Comparison of ENCODE assay signal across 8 mouse cellular contexts in genomic region chr10:127166771-127167613, GRCm38 (mm10). TPM values are rescaled to one million over a fixed set of nuclear protein-coding genes. Genes with fewer than 3 reads are reported as not detected.
A peak's percentile ranks its signal among the peaks of the same experiment; 100 is the strongest.
DNase-seq lines count a peak whose midpoint lies in the region; ATAC-seq lines count a peak whose summit lies in the region.

No protein-coding gene starts in this region.

- DNase-seq in kidney, postnatal 4 days = no peak
- no peak for DNase-seq in retina, embryonic 14.5 days (ENCODE audit: low spot score)
- no peak for DNase-seq in frontal cortex, adult 2 months (ENCODE audit: extremely low spot score in 1 of 2, low spot score in 1 of 2)
- DNase-seq in kidney, postnatal 25 days = no peak

- no peaks in the 10 kb centered on the region for H3K36me3 ChIP-seq in kidney, embryonic 15.5 days
- H3K36me3 ChIP-seq in embryonic facial prominence, embryonic 13.5 days = no peaks in the 10 kb centered on the region
- H3K36me3 ChIP-seq in intestine, embryonic 16.5 days (ENCODE audit: control insufficient read depth, insufficient read depth, low read length) = no peaks in the 10 kb centered on the region; the same call in 1 of the 2 replicates
- peaks cover 6% of the 10 kb centered on the region; the same call in 1 of the 2 replicates for H3K36me3 ChIP-seq in midbrain, embryonic 16.5 days (ENCODE audit: control insufficient read depth, insufficient read depth, low read length)

- H3K27me3 ChIP-seq in kidney, embryonic 15.5 days = peaks cover 84% of the 10 kb centered on the region
- H3K27me3 ChIP-seq in embryonic facial prominence, embryonic 13.5 days = peaks cover 89% of the 10 kb centered on the region
- H3K27me3 ChIP-seq in intestine, embryonic 16.5 days (replicated peaks; ENCODE audit: control insufficient read depth, insufficient read depth, low read length) = peaks cover 6% of the 10 kb centered on the region; the same call in 1 of the 2 replicates
- peaks cover 11% of the 10 kb centered on the region for H3K27me3 ChIP-seq in midbrain, embryonic 16.5 days (ENCODE audit: control insufficient read depth, insufficient read depth, low read depth, low read length)

- peak overlapping the region; percentile 100 for H3K4me2 ChIP-seq in kidney, embryonic 15.5 days
- peak overlapping the region; percentile 100 for H3K4me2 ChIP-seq in embryonic facial prominence, embryonic 13.5 days
- H3K4me2 ChIP-seq in intestine, embryonic 16.5 days (ENCODE audit: low read depth, low read length) = peak overlapping the region; percentile 98
- H3K4me2 ChIP-seq in midbrain, embryonic 16.5 days (ENCODE audit: low read length) = peak overlapping the region; percentile 75

- ATAC-seq in kidney, embryonic 15.5 days (replicated peaks; ENCODE audit: low FRiP score) = no peak
- no peak for ATAC-seq in embryonic facial prominence, embryonic 13.5 days (ENCODE audit: insufficient number of reproducible peaks, insufficient read depth, low FRiP score, low TSS enrichment, low read depth)
- no peak for ATAC-seq in intestine, embryonic 16.5 days
- ATAC-seq in midbrain, embryonic 16.5 days = no peak

- H3K4me3 ChIP-seq in kidney, embryonic 15.5 days (replicated peaks) = peak overlapping the region; percentile 51
- peak overlapping the region; percentile 64 for H3K4me3 ChIP-seq in embryonic facial prominence, embryonic 13.5 days
- H3K4me3 ChIP-seq in intestine, embryonic 16.5 days (ENCODE audit: low read length) = peak overlapping the region; percentile 75
- peak overlapping the region; percentile 89 for H3K4me3 ChIP-seq in midbrain, embryonic 16.5 days (ENCODE audit: low read depth, low read length)

- no peaks in the 10 kb centered on the region for H3K9me3 ChIP-seq in kidney, embryonic 15.5 days (replicated peaks)
- H3K9me3 ChIP-seq in embryonic facial prominence, embryonic 13.5 days = no peaks in the 10 kb centered on the region
- H3K9me3 ChIP-seq in intestine, embryonic 16.5 days (ENCODE audit: control insufficient read depth, low read length) = no peaks in the 10 kb centered on the region
- no peaks in the 10 kb centered on the region for H3K9me3 ChIP-seq in midbrain, embryonic 16.5 days (replicated peaks; ENCODE audit: control insufficient read depth, low read length, poor library complexity, severe bottlenecking)

- 0 out of 2 replicates have a peak overlapping the region, but pooled peaks have one; percentile 15 for H3K9ac ChIP-seq in kidney, embryonic 15.5 days
- no peak overlapping the region for H3K9ac ChIP-seq in embryonic facial prominence, embryonic 13.5 days
- peak overlapping the region; percentile 79 for H3K9ac ChIP-seq in intestine, embryonic 16.5 days (ENCODE audit: low read depth, low read length)
- H3K9ac ChIP-seq in midbrain, embryonic 16.5 days (ENCODE audit: low read depth, low read length) = peak overlapping the region; percentile 94

- peaks cover 42% of the 10 kb centered on the region for H3K4me1 ChIP-seq in kidney, embryonic 15.5 days
- peaks cover 40% of the 10 kb centered on the region for H3K4me1 ChIP-seq in embryonic facial prominence, embryonic 13.5 days
- H3K4me1 ChIP-seq in intestine, embryonic 16.5 days (ENCODE audit: control insufficient read depth, insufficient read depth, low read length) = peaks cover 22% of the 10 kb centered on the region
- peaks cover 21% of the 10 kb centered on the region for H3K4me1 ChIP-seq in midbrain, embryonic 16.5 days (ENCODE audit: control insufficient read depth, insufficient read depth, low read length)

- H3K27ac ChIP-seq in kidney, embryonic 15.5 days = no peak overlapping the region
- no peak overlapping the region for H3K27ac ChIP-seq in embryonic facial prominence, embryonic 13.5 days
- peak overlapping the region; percentile 82 for H3K27ac ChIP-seq in intestine, embryonic 16.5 days (ENCODE audit: low read length)
- H3K27ac ChIP-seq in midbrain, embryonic 16.5 days (ENCODE audit: low read length) = peak overlapping the region; percentile 95

- 31% methylated on average over 15 of the region's 15 CpGs for WGBS in kidney, embryonic 15.5 days
- 25% methylated on average over 15 of the region's 15 CpGs for WGBS in embryonic facial prominence, embryonic 13.5 days
- 20% methylated on average over 15 of the region's 15 CpGs for WGBS in intestine, embryonic 16.5 days
- WGBS in midbrain, embryonic 16.5 days = 22% methylated on average over 15 of the region's 15 CpGs

RNA-seq across cellular contexts. Expression of gene B4galnt1, which starts 2.0 kb away (rescaled TPM):
- polyA plus RNA-seq in kidney, embryonic 15.5 days (2015; fragmentation: Nextera tagmentation; extraction: Ambion mirVana) = 7.5 and 7.7 TPM in 2 replicates
- polyA plus RNA-seq in embryonic facial prominence, embryonic 13.5 days (2015; fragmentation: Nextera tagmentation; extraction: Ambion mirVana) = 8.9 and 9.0 TPM in 2 replicates
- 65.6 and 66.7 TPM in 2 replicates for polyA plus RNA-seq in intestine, embryonic 16.5 days (2015; fragmentation: Nextera tagmentation; extraction: Ambion mirVana)
- polyA plus RNA-seq in midbrain, embryonic 16.5 days (2015; fragmentation: Nextera tagmentation; extraction: Ambion mirVana) = 60.7 and 71.7 TPM in 2 replicates
- 112 and 132 TPM in 2 replicates for polyA plus RNA-seq in frontal cortex, adult 2 months (2012; rRNA removed)

RNA-seq across cellular contexts. Expression of gene Slc26a10, which starts 13.5 kb away (rescaled TPM):
- 3.1 and 3.3 TPM in 2 replicates for polyA plus RNA-seq in kidney, embryonic 15.5 days (2015; fragmentation: Nextera tagmentation; extraction: Ambion mirVana)
- 1.3 and 2.0 TPM in 2 replicates for polyA plus RNA-seq in embryonic facial prominence, embryonic 13.5 days (2015; fragmentation: Nextera tagmentation; extraction: Ambion mirVana)
- polyA plus RNA-seq in intestine, embryonic 16.5 days (2015; fragmentation: Nextera tagmentation; extraction: Ambion mirVana) = 1.0 and 1.1 TPM in 2 replicates
- 1.1 and 1.2 TPM in 2 replicates for polyA plus RNA-seq in midbrain, embryonic 16.5 days (2015; fragmentation: Nextera tagmentation; extraction: Ambion mirVana)
- polyA plus RNA-seq in frontal cortex, adult 2 months (2012; rRNA removed) = 5.5 and 6.6 TPM in 2 replicates

RNA-seq across cellular contexts. Expression of gene Arhgef25, which starts 22.9 kb away (rescaled TPM):
- 40.6 and 52.6 TPM in 2 replicates for polyA plus RNA-seq in kidney, embryonic 15.5 days (2015; fragmentation: Nextera tagmentation; extraction: Ambion mirVana)
- 117 and 130 TPM in 2 replicates for polyA plus RNA-seq in embryonic facial prominence, embryonic 13.5 days (2015; fragmentation: Nextera tagmentation; extraction: Ambion mirVana)
- polyA plus RNA-seq in intestine, embryonic 16.5 days (2015; fragmentation: Nextera tagmentation; extraction: Ambion mirVana) = 44.7 and 46.3 TPM in 2 replicates
- 19.6 and 20.2 TPM in 2 replicates for polyA plus RNA-seq in midbrain, embryonic 16.5 days (2015; fragmentation: Nextera tagmentation; extraction: Ambion mirVana)
- polyA plus RNA-seq in frontal cortex, adult 2 months (2012; rRNA removed) = 184 and 198 TPM in 2 replicates

RNA-seq across cellular contexts. Expression of gene Dtx3, which starts 28.5 kb away (rescaled TPM):
- polyA plus RNA-seq in kidney, embryonic 15.5 days (2015; fragmentation: Nextera tagmentation; extraction: Ambion mirVana) = 100 and 129 TPM in 2 replicates
- 161 and 165 TPM in 2 replicates for polyA plus RNA-seq in embryonic facial prominence, embryonic 13.5 days (2015; fragmentation: Nextera tagmentation; extraction: Ambion mirVana)
- polyA plus RNA-seq in intestine, embryonic 16.5 days (2015; fragmentation: Nextera tagmentation; extraction: Ambion mirVana) = 54.4 and 56.9 TPM in 2 replicates
- polyA plus RNA-seq in midbrain, embryonic 16.5 days (2015; fragmentation: Nextera tagmentation; extraction: Ambion mirVana) = 254 and 255 TPM in 2 replicates
- polyA plus RNA-seq in frontal cortex, adult 2 months (2012; rRNA removed) = 375 and 413 TPM in 2 replicates

RNA-seq across cellular contexts. Expression of gene Pip4k2c, which starts 44.4 kb away (rescaled TPM):
- 41.1 and 43.5 TPM in 2 replicates for polyA plus RNA-seq in kidney, embryonic 15.5 days (2015; fragmentation: Nextera tagmentation; extraction: Ambion mirVana)
- 28.1 and 30.8 TPM in 2 replicates for polyA plus RNA-seq in embryonic facial prominence, embryonic 13.5 days (2015; fragmentation: Nextera tagmentation; extraction: Ambion mirVana)
- 40.3 and 44.5 TPM in 2 replicates for polyA plus RNA-seq in intestine, embryonic 16.5 days (2015; fragmentation: Nextera tagmentation; extraction: Ambion mirVana)
- 16.9 and 18.4 TPM in 2 replicates for polyA plus RNA-seq in midbrain, embryonic 16.5 days (2015; fragmentation: Nextera tagmentation; extraction: Ambion mirVana)
- polyA plus RNA-seq in frontal cortex, adult 2 months (2012; rRNA removed) = 97.3 and 97.4 TPM in 2 replicates

Comparison
In these comparisons a context has a peak if more than half of its experiments do, and no peak if none do; other contexts are left out.
1. H3K27ac ChIP-seq: peak in intestine, embryonic 16.5 days (single experiment) and midbrain, embryonic 16.5 days (single experiment); none in kidney, embryonic 15.5 days (single experiment) and embryonic facial prominence, embryonic 13.5 days (single experiment).
2. Peak in every context shown above with its lines, with median percentiles within 50 percentile points of each other: H3K4me2 ChIP-seq and H3K4me3 ChIP-seq.